29 mouse cellular contexts compared by ENCODE assay signal in genomic region chr10:116115881-116116677, GRCm38 (mm10). TPM values are rescaled to one million over a fixed set of nuclear protein-coding genes. Genes with fewer than 3 reads are reported as not detected.
"Had no signal": no experiment of that assay in that cellular context is flagged by ENCODE, and none has a peak within 500 bp of the region (broad histone marks: within the 10 kb centered on the region; RNA-seq: fewer than 3 reads in every experiment).

No protein-coding gene starts in this region.

- H3K4me2 ChIP-seq: liver, embryonic 13.5 days; midbrain, embryonic 11.5 days had no signal

- H3K36me3 ChIP-seq: liver, embryonic 13.5 days had no signal

- H3K27ac ChIP-seq: layer of hippocampus, adult 2 months; liver, embryonic 13.5 days had no signal

- H3K4me3 ChIP-seq: layer of hippocampus, adult 2 months; liver, embryonic 13.5 days had no signal

- DNase-seq: kidney, adult 9 months; kidney, postnatal 14 days; kidney, postnatal 4 days; layer of hippocampus, adult 9-11 months; liver, embryonic 13.5 days; lung, adult 2 months; lung, postnatal 14 days; lung, postnatal 4 days; midbrain, embryonic 14.5 days; thymus, adult 18-20 months; thymus, postnatal 36 days had no signal

- H3K27me3 ChIP-seq: liver, embryonic 13.5 days had no signal

- H3K4me1 ChIP-seq: liver, embryonic 13.5 days had no signal

- H3K9ac ChIP-seq: liver, embryonic 13.5 days had no signal

RNA-seq across cellular contexts. Expression of gene 4933416C03Rik, which starts 2.4 kb away (rescaled TPM):
- total RNA-seq: layer of hippocampus, adult 2 months; layer of hippocampus, postnatal 25 days; left cerebral cortex, adult 18-20 months; left cerebral cortex, postnatal 10 days; left cerebral cortex, postnatal 36 days; liver, adult 2 months; megakaryocyte progenitor cell, adult 5-6 weeks; megakaryocyte-erythroid progenitor cell, adult 5-6 weeks; midbrain, postnatal 0 days had no signal
- polyA plus RNA-seq: kidney, embryonic 16.5 days; limb, embryonic 11.5 days; limb, embryonic 14.5 days; liver, adult 2 months; liver, embryonic 13.5 days; liver, embryonic 16.5 days; lung, adult 2 months; lung, embryonic 16.5 days; midbrain, embryonic 14.5 days; midbrain, postnatal 0 days; neural tube, embryonic 11.5 days; small intestine, adult 2 months; spleen, adult 2 months had no signal
